Mouse (Mus musculus): ENCODE data around the gene Tbcd. TPM values are rescaled to one million over a fixed set of nuclear protein-coding genes. Genes with fewer than 3 reads are reported as not detected.

The Tbcd gene
- polyA plus RNA-seq, 1 experiment = 90.0 TPM

DNA sequence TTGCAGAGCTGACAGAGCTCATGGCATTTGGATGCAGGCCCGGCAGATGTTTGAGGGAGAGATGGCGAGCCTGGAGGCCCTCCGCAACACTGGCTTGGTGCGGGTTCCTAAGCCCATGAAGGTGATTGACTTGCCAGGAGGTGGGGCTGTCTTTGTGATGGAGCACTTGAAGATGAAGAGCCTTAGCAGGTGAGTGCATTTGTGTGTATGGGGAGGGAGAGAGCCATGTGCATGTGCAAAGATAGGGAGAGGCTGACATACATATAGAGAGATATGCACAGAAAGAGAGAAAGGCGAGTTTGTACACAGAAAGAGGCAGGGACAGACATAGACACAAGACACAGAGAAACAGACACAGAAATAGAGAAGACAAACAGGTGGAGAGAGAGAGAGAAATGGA lies 14.5 kb upstream of the Tbcd start:
- Histone ChIP-seq H3K27me3 (ENCODE audit: control insufficient read depth, insufficient read depth, low read length) (no peaks in the 10 kb centered on the region), H3K27ac (ENCODE audit: control insufficient read depth, insufficient read depth, low read length) (no peak overlapping the region), H3K36me3 (ENCODE audit: control insufficient read depth, insufficient read depth, low read length) (no peaks in the 10 kb centered on the region), H3K4me3 (ENCODE audit: control insufficient read depth, insufficient read depth, low read length) (no peak overlapping the region), H3K4me1 (replicated peaks; ENCODE audit: control insufficient read depth, insufficient read depth, low read length) (peaks cover 20% of the 10 kb centered on the region)
- DNase-seq = no peak
- WGBS = 97% methylated on average over 5 of the region's 5 CpGs
- TF ChIP-seq POLR2A (IDR thresholded peaks at IDR 0.05; ENCODE audit: control insufficient read depth, extremely low read depth, insufficient read depth, low read length, poor library complexity) = no peak
- TF ChIP-seq CTCF (IDR thresholded peaks at IDR 0.05; ENCODE audit: borderline replicate concordance, control insufficient read depth, extremely low read depth, insufficient read depth, low read length, poor library complexity) = no peak

DNA sequence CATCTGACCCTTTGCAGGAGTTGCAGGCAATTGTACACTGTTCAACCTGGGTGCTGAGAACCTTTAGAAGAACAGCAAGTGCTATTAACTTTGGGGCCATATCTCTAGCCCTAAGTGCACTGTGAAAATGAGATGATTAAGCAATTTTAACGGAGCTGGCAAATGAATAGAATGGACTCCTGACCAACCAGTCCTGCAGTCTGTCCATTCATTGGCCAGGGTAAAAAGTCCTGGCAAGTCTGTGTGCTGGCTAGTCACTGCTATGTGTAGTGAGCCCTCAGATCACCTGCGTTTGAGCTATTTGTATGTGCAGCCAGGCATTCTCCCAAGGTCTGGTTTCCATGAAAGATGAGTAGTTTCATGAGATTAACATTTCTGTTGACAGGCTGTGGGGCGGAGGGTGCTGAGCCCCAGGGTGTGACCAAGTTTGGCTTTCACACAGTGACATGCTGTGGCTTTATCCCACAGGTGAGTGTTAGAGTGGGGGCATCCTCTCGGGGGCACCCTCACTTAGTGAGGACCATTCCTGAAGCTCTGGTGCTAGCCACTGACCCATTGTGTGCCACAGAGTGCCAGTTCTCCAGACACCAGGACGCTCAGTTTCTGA lies 12.0 kb upstream of the Tbcd start:
- H3K4me3 ChIP-seq (ENCODE audit: control insufficient read depth, insufficient read depth, low read length) = no peak overlapping the region
- H3K36me3 ChIP-seq (ENCODE audit: control insufficient read depth, insufficient read depth, low read length) = no peaks in the 10 kb centered on the region
- no peak for DNase-seq
- peaks cover 15% of the 10 kb centered on the region for H3K4me1 ChIP-seq (replicated peaks; ENCODE audit: control insufficient read depth, insufficient read depth, low read length)
- no peaks in the 10 kb centered on the region for H3K27me3 ChIP-seq (ENCODE audit: control insufficient read depth, insufficient read depth, low read length)
- 82% methylated on average over 5 of the region's 5 CpGs for WGBS
- H3K27ac ChIP-seq (ENCODE audit: control insufficient read depth, insufficient read depth, low read length) = 0 out of 2 replicates have a peak overlapping the region, but pooled peaks have one; percentile 26
- TF ChIP-seq CTCF (IDR thresholded peaks at IDR 0.05; ENCODE audit: borderline replicate concordance, control insufficient read depth, extremely low read depth, insufficient read depth, low read length, poor library complexity) = no peak
- no peak for TF ChIP-seq POLR2A (IDR thresholded peaks at IDR 0.05; ENCODE audit: control insufficient read depth, extremely low read depth, insufficient read depth, low read length, poor library complexity)

DNA sequence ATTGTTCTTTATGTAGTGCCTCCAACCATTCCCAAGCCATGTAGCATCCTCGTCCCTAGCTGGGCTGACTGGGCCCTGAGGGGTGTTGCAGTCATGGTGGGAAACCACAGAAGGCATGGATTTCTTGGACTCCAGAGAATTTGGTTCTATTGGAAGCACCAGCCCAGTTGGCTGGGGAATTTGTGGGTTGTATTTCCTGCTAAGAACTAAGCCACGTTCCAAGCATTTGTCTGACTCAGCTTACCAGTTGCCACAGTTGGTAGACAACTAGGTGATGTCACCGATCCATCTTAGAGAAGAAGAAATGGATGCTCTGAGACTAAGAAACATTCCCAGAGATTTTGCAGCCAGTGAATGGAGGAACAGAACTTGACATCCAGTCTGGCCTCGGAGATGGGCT lies 10.1 kb upstream of the Tbcd start:
- Histone ChIP-seq H3K36me3 (ENCODE audit: control insufficient read depth, insufficient read depth, low read length) (no peaks in the 10 kb centered on the region), H3K4me1 (replicated peaks; ENCODE audit: control insufficient read depth, insufficient read depth, low read length) (peaks cover 6% of the 10 kb centered on the region), H3K27me3 (ENCODE audit: control insufficient read depth, insufficient read depth, low read length) (no peaks in the 10 kb centered on the region), H3K4me3 (ENCODE audit: control insufficient read depth, insufficient read depth, low read length) (no peak overlapping the region), H3K27ac (ENCODE audit: control insufficient read depth, insufficient read depth, low read length) (no peak overlapping the region)
- 95% methylated on average over 4 of the region's 4 CpGs for WGBS
- no peak for TF ChIP-seq CTCF (IDR thresholded peaks at IDR 0.05; ENCODE audit: borderline replicate concordance, control insufficient read depth, extremely low read depth, insufficient read depth, low read length, poor library complexity)
- no peak for TF ChIP-seq POLR2A (IDR thresholded peaks at IDR 0.05; ENCODE audit: control insufficient read depth, extremely low read depth, insufficient read depth, low read length, poor library complexity)
- DNase-seq = no peak

DNA sequence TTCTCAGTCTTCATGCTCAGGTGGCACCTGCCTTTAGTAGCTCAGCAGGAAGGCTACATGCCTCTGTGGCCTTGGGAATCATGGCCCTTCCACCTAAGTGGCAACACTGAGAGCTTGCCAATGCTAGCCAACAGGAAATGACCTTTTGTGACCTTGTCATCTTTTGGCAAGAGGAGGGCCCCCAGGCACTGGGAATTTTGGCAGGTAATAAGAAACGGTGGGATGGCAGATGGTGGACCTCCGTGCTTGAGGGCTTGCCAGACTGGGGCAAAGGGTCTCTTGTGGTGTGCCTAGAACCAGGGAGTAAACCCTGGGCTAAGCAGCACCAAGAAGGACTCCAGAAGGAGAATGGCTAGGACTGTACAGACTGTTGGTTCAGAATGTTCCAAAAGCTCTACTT lies 9.7 kb upstream of the Tbcd start:
- no peak overlapping the region for H3K4me3 ChIP-seq (ENCODE audit: control insufficient read depth, insufficient read depth, low read length)
- H3K27ac ChIP-seq (ENCODE audit: control insufficient read depth, insufficient read depth, low read length) = no peak overlapping the region
- H3K36me3 ChIP-seq (ENCODE audit: control insufficient read depth, insufficient read depth, low read length) = no peaks in the 10 kb centered on the region
- 62% methylated on average over 2 of the region's 2 CpGs for WGBS
- no peaks in the 10 kb centered on the region for H3K27me3 ChIP-seq (ENCODE audit: control insufficient read depth, insufficient read depth, low read length)
- no peak for DNase-seq
- TF ChIP-seq POLR2A (IDR thresholded peaks at IDR 0.05; ENCODE audit: control insufficient read depth, extremely low read depth, insufficient read depth, low read length, poor library complexity) (no peak), CTCF (IDR thresholded peaks at IDR 0.05; ENCODE audit: borderline replicate concordance, control insufficient read depth, extremely low read depth, insufficient read depth, low read length, poor library complexity) (no peak)
- peaks cover 6% of the 10 kb centered on the region for H3K4me1 ChIP-seq (replicated peaks; ENCODE audit: control insufficient read depth, insufficient read depth, low read length)

DNA sequence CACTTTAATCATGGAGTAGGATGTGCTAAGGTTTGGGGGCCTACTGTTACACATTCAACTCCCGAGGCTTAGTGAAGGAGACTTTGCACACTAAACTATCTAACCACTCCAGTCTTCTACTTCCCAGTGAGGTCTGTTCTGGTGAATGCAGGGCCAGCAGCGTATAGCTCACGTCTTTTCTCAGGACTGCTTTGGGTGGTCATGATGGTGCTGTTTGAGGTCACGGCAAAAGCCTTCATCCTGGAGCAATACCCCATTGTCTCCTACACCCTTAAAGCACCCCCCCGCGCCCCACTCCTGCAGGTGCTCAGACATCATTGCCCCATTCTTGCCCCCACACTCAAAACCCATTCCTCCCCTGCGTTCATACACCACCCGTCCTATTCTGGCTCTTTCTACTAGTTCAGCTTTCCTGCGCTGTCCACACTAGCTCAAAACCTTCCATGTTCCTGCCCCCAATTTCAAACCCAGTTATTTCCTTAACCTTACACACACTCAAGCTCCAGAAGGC lies 478 bp upstream of the Tbcd start:
- no peaks in the 10 kb centered on the region for H3K27me3 ChIP-seq (ENCODE audit: control insufficient read depth, insufficient read depth, low read length)
- no peaks in the 10 kb centered on the region for H3K36me3 ChIP-seq (ENCODE audit: control insufficient read depth, insufficient read depth, low read length)
- no peak overlapping the region for H3K27ac ChIP-seq (ENCODE audit: control insufficient read depth, insufficient read depth, low read length)
- no peak for DNase-seq
- no peak for TF ChIP-seq POLR2A (IDR thresholded peaks at IDR 0.05; ENCODE audit: control insufficient read depth, extremely low read depth, insufficient read depth, low read length, poor library complexity)
- TF ChIP-seq CTCF (IDR thresholded peaks at IDR 0.05; ENCODE audit: borderline replicate concordance, control insufficient read depth, extremely low read depth, insufficient read depth, low read length, poor library complexity) = no peak
- peak overlapping the region; percentile 80 for H3K4me3 ChIP-seq (ENCODE audit: control insufficient read depth, insufficient read depth, low read length)
- peaks cover 11% of the 10 kb centered on the region for H3K4me1 ChIP-seq (replicated peaks; ENCODE audit: control insufficient read depth, insufficient read depth, low read length)
- 48% methylated on average over 9 of the region's 9 CpGs for WGBS

DNA sequence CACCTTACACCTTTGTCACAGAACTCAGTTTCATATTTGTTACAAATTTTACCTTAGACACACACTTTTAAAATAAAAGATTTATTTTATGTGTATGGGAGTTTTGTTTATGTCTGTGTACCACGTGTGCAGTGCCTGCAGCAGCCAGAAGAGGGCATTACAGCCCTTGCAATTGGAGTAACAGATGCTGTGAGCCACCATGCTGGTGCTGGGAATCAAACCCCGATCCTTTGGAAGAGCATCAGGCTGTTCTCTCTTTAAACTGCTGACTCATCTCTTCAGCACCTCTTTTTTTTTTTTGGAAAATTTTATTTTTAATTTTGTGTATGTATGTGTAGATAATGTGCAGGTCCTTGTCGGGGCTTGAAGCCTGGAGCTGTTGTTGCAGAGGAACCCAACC lies 6.1 kb downstream of the Tbcd start:
- Histone ChIP-seq H3K27ac (ENCODE audit: control insufficient read depth, insufficient read depth, low read length) (no peak overlapping the region), H3K4me3 (ENCODE audit: control insufficient read depth, insufficient read depth, low read length) (no peak overlapping the region), H3K4me1 (replicated peaks; ENCODE audit: control insufficient read depth, insufficient read depth, low read length) (peaks cover 3% of the 10 kb centered on the region), H3K27me3 (ENCODE audit: control insufficient read depth, insufficient read depth, low read length) (no peaks in the 10 kb centered on the region), H3K36me3 (ENCODE audit: control insufficient read depth, insufficient read depth, low read length) (peaks cover 33% of the 10 kb centered on the region; the same call in 1 of the 2 replicates)
- WGBS = 94% methylated on average over 3 of the region's 3 CpGs
- TF ChIP-seq CTCF (IDR thresholded peaks at IDR 0.05; ENCODE audit: borderline replicate concordance, control insufficient read depth, extremely low read depth, insufficient read depth, low read length, poor library complexity) (no peak), POLR2A (IDR thresholded peaks at IDR 0.05; ENCODE audit: control insufficient read depth, extremely low read depth, insufficient read depth, low read length, poor library complexity) (no peak)
- DNase-seq = no peak

All from thymus, adult 2 months (tissue).